Mouse (Mus musculus): ENCODE results near the gene P3h3.
"Not testable (repeated sequence)": the region's sequence is repeated elsewhere in the genome, so short reads cannot be mapped to it uniquely, and the experiment has no call there.

P3h3 gene

GRCm38 (mm10) chr6:124809052-124809774 is 48.3 kb downstream of the P3h3 start:
- peak; percentile 93 for DNase-seq (ENCODE audit: low spot score)

GRCm38 (mm10) chr6:124808358-124809012 is 49.1 kb downstream of the P3h3 start, which contains the start of gene Spsb2:
Spsb2 (plus strand) TSS chr6:124808661.
- DNase-seq (ENCODE audit: low spot score), result peak; percentile 85

- no peak for DNase-seq (ENCODE audit: low spot score)
These were observed 49.6 kb downstream of the P3h3 start for GRCm38 (mm10) chr6:124807986-124808357.

GRCm38 (mm10) chr6:124807366-124807765 is 50.2 kb downstream of the P3h3 start:
- no peak for DNase-seq (ENCODE audit: low spot score)

GRCm38 (mm10) chr6:124806446-124807140 is 51.0 kb downstream of the P3h3 start:
- DNase-seq (ENCODE audit: low spot score), result no peak

GRCm38 (mm10) chr6:124805341-124806321 is 51.9 kb downstream of the P3h3 start:
- peak; percentile 94 for DNase-seq (ENCODE audit: low spot score)

GRCm38 (mm10) chr6:124804341-124804740 is 53.2 kb downstream of the P3h3 start:
- DNase-seq (ENCODE audit: low spot score), result no peak

GRCm38 (mm10) chr6:124803691-124804090 is 53.9 kb downstream of the P3h3 start:
- DNase-seq (ENCODE audit: low spot score), result not testable (repeated sequence)

GRCm38 (mm10) chr6:124803061-124803460 is 54.5 kb downstream of the P3h3 start:
- DNase-seq (ENCODE audit: low spot score), result no peak

GRCm38 (mm10) chr6:124802400-124802799 is 55.2 kb downstream of the P3h3 start:
- peak; percentile 40 for DNase-seq (ENCODE audit: low spot score)

GRCm38 (mm10) chr6:124796200-124796599 is 61.4 kb downstream of the P3h3 start:
- no peak for DNase-seq (ENCODE audit: low spot score)

- DNase-seq (ENCODE audit: low spot score), result no peak
These were observed 61.8 kb downstream of the P3h3 start for GRCm38 (mm10) chr6:124795781-124796180.

GRCm38 (mm10) chr6:124791911-124792310 is 65.6 kb downstream of the P3h3 start:
- DNase-seq (ENCODE audit: low spot score), result no peak

Measured in embryo, embryonic 10 days (tissue).